Mouse (Mus musculus) hindbrain, embryonic 11.5 days (tissue): ENCODE data around the gene Agap3. TPM values are rescaled to one million over a fixed set of nuclear protein-coding genes. Genes with fewer than 3 reads are reported as not detected.
A peak's percentile ranks its signal among the peaks of the same experiment; 100 is the strongest.

ENCODE experiments used
- ATAC-seq: fragments of 200-750 bp; cut with Nextera tagmentation; 2 replicates; pipeline ENCODE4 v1.8.0; 2017; ENCODE audit warnings: mild to moderate bottlenecking, moderate TSS enrichment, moderate library complexity; ENCODE audit not compliant: low FRiP score
- DNase-seq: peaks from one replicate; pipeline ENCODE4 v3.0.0-alpha.2; 2015; ENCODE audit warnings: low spot score
- H3K27ac ChIP-seq: fragments of 300-500 bp; sonication (generic); 2 replicates; pipeline ENCODE4 v1.5.1; 2014; ENCODE audit warnings: mild to moderate bottlenecking, low read depth, low read length
- H3K27me3 ChIP-seq: fragments of 300-500 bp; sonication (generic); 2 replicates; pipeline ENCODE4 v1.6.1; 2014; ENCODE audit warnings: mild to moderate bottlenecking, low read length, moderate library complexity, mixed read lengths; ENCODE audit not compliant: control insufficient read depth, insufficient read depth
- H3K36me3 ChIP-seq: fragments of 300-500 bp; sonication (generic); 2 replicates; pipeline ENCODE4 v1.6.1; 2014; ENCODE audit warnings: mild to moderate bottlenecking, low read length, moderate library complexity, mixed read lengths; ENCODE audit not compliant: control insufficient read depth, insufficient read depth
- H3K4me1 ChIP-seq: fragments of 300-500 bp; sonication (generic); replicated peaks from 2 replicates; pipeline ENCODE4 v1.6.1; 2014; ENCODE audit warnings: low read length, mixed read lengths; ENCODE audit not compliant: control insufficient read depth, insufficient read depth
- H3K4me2 ChIP-seq: fragments of 300-500 bp; sonication (generic); replicated peaks from 2 replicates; pipeline ENCODE4 v1.6.1; 2014; ENCODE audit warnings: mild to moderate bottlenecking, low read depth, low read length
- H3K4me3 ChIP-seq: fragments of 300-500 bp; sonication (generic); 2 replicates; pipeline ENCODE4 v1.5.1; 2014; ENCODE audit warnings: low read depth, low read length
- H3K9ac ChIP-seq: fragments of 300-500 bp; sonication (generic); 2 replicates; pipeline ENCODE4 v1.6.1; 2014; ENCODE audit warnings: low read depth, low read length
- H3K9me3 ChIP-seq: fragments of 300-500 bp; sonication (generic); 2 replicates; pipeline ENCODE4 v1.6.1; 2016; ENCODE audit warnings: low read length; ENCODE audit not compliant: control insufficient read depth
- WGBS: fragments of 180-500 bp; shearing (Covaris S2); extraction: QIAGEN DNeasy Blood & Tissue Kit; methylation state at CpG from one replicate; pipeline ENCODE4 v1.1.7; 2014; 5-methylcytosine and 5-hydroxymethylcytosine counted together
- polyA plus RNA-seq: library from polyadenylated mRNA; unstranded; fragments of >200 nt; fragmentation: Nextera tagmentation; extraction: Ambion mirVana; gene quantifications from 2 replicates; pipeline ENCODE4 v1.2.1, GENCODE M21; 2014

Gene Agap3
- polyA plus RNA-seq, 1 experiment from 2014 or later = 38.8 TPM

- WGBS = 2% methylated on average over 10 of the region's 10 CpGs
- 0 out of 2 replicates have a peak overlapping the region, but pooled peaks have one; percentile 4 for H3K27ac ChIP-seq
- H3K4me1 ChIP-seq = peaks cover 17% of the 10 kb centered on the region
- H3K9ac ChIP-seq = peak overlapping the region; percentile 66; the same call in 1 of the 2 replicates
- peak overlapping the region; percentile 53 for H3K4me3 ChIP-seq
- no peaks in the 10 kb centered on the region for H3K9me3 ChIP-seq
- H3K27me3 ChIP-seq = 0 out of 2 replicates have a peak, but pooled peaks cover 4% of the 10 kb centered on the region
- ATAC-seq = no peak
- DNase-seq = no peak
- H3K36me3 ChIP-seq = peaks cover 6% of the 10 kb centered on the region; the same call in 1 of the 2 replicates
- peak overlapping the region; percentile 89 for H3K4me2 ChIP-seq
Observed at GRCm38 (mm10) chr5:24426037-24426432, 25.9 kb upstream of the Agap3 start.

- WGBS = 8% methylated on average over 9 of the region's 9 CpGs
- Histone ChIP-seq H3K4me3 (no peak overlapping the region; the same call in 1 of the 2 replicates), H3K36me3 (peaks cover 7% of the 10 kb centered on the region; the same call in 1 of the 2 replicates), H3K9me3 (no peaks in the 10 kb centered on the region), H3K9ac (no peak overlapping the region), H3K27me3 (0 out of 2 replicates have a peak, but pooled peaks cover 4% of the 10 kb centered on the region), H3K4me1 (peaks cover 17% of the 10 kb centered on the region), H3K27ac (no peak overlapping the region), H3K4me2 (peak overlapping the region; percentile 89; the same call in 1 of the 2 replicates)
- DNase-seq = no peak
- ATAC-seq = no peak
Observed at GRCm38 (mm10) chr5:24426556-24427284, 25.3 kb upstream of the Agap3 start.

DNA sequence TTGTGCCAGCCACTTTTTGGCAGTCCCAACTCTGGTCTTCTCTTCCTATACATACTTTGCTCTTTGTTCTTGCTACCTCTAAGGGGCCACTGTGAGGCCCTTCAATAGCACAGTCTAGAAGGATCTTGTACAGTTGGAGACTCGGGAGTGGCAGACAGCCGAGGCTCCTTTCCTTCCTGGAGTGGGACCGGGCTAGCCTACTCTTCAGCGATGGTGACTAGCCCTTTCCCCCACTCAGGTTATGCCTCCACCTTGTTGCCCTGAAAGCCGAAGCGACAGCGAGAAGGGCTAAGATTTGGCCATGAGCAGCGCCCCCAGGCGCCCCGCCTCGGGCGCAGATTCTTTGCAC is 24.7 kb upstream of the Agap3 start:
- Histone ChIP-seq H3K9ac (no peak overlapping the region), H3K27me3 (0 out of 2 replicates have a peak, but pooled peaks cover 4% of the 10 kb centered on the region), H3K36me3 (peaks cover 7% of the 10 kb centered on the region; the same call in 1 of the 2 replicates), H3K27ac (no peak overlapping the region), H3K4me1 (peaks cover 17% of the 10 kb centered on the region), H3K9me3 (no peaks in the 10 kb centered on the region), H3K4me2 (no peak overlapping the region), H3K4me3 (no peak overlapping the region)
- no peak for ATAC-seq
- WGBS = 11% methylated on average over 12 of the region's 12 CpGs
- DNase-seq = no peak

DNA sequence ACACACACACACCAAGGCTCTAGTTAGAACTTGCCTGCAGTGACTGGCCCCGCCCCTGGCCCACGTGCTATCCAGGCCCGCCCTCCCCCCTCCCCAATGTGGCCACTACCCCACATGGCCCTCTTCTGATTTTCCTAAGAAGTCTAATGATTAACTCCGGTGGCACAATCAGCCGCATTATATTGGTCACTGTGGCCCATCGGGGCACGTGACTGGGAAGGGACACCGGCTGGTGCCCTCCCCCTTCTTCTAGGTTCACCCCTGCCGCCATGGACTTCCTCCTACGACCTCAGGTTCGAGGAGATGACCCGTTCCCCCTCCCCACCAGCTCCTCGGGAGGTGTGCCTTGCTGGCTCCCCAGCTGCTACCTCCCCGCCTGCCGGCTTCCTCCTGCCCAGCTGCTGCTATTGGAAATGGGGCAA is 24.0 kb upstream of the Agap3 start:
- Histone ChIP-seq H3K4me3 (0 out of 2 replicates have a peak overlapping the region, but pooled peaks have one; percentile 8), H3K36me3 (peaks cover 7% of the 10 kb centered on the region), H3K4me2 (peak overlapping the region; percentile 8; the same call in 1 of the 2 replicates), H3K27me3 (0 out of 2 replicates have a peak, but pooled peaks cover 4% of the 10 kb centered on the region), H3K4me1 (peaks cover 17% of the 10 kb centered on the region), H3K9me3 (no peaks in the 10 kb centered on the region), H3K9ac (no peak overlapping the region), H3K27ac (no peak overlapping the region; the same call in 1 of the 2 replicates)
- 4% methylated on average over 15 of the region's 15 CpGs for WGBS
- DNase-seq (peak; percentile 46), ATAC-seq (no peak)

DNA sequence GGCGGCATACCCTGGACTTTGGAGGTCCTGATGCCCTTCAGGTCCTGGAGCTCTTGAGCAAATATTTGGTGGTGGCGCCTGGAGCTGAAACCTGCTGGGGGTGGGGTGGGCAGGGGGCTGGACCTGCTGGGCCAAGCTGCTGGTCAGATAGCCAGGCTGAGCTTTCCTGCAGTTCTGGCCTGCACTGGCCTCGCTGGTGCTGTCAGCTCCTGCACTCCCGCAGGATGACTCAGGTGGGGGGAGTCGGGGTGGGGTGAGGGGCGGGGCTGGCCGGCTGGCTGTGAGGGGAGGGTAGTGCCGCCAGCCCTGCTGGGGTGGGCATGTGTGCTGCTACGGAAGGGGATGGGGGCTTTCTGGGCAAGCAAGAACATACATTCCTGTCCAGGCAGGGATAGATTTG is 23.4 kb upstream of the Agap3 start:
- H3K27ac ChIP-seq = no peak overlapping the region
- DNase-seq (no peak), ATAC-seq (no peak)
- peaks cover 7% of the 10 kb centered on the region for H3K36me3 ChIP-seq
- H3K4me2 ChIP-seq = peak overlapping the region; percentile 8; the same call in 1 of the 2 replicates
- H3K27me3 ChIP-seq = 0 out of 2 replicates have a peak, but pooled peaks cover 4% of the 10 kb centered on the region
- H3K9ac ChIP-seq = no peak overlapping the region
- H3K4me3 ChIP-seq = no peak overlapping the region
- H3K9me3 ChIP-seq = no peaks in the 10 kb centered on the region
- 12% methylated on average over 9 of the region's 9 CpGs for WGBS
- H3K4me1 ChIP-seq = peaks cover 17% of the 10 kb centered on the region

DNA sequence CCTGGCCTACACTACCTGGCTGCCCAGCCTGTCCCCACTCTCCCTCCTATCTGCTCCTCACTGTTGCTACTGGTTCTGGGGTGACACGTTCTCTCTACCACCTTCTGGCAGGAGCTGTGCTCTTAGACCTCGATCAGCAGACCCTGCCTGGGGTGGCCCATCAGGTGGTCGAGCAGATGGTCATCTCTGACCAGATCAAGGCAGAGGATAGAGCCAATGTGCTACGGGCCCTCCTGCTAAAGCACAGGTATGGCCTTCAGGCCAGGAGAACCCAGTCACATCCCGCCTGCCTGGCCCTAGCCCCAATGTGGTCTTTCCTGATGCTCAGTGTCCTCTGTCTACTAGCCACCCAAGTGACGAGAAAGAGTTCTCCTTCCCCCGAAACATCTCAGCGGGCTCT is 18.0 kb upstream of the Agap3 start:
- no peak for DNase-seq
- H3K36me3 ChIP-seq = peaks cover 11% of the 10 kb centered on the region
- H3K4me2 ChIP-seq = no peak overlapping the region
- no peaks in the 10 kb centered on the region for H3K4me1 ChIP-seq
- WGBS = 90% methylated on average over 8 of the region's 8 CpGs
- no peak overlapping the region for H3K9ac ChIP-seq
- H3K4me3 ChIP-seq = no peak overlapping the region
- H3K9me3 ChIP-seq = no peaks in the 10 kb centered on the region
- H3K27ac ChIP-seq = no peak overlapping the region
- no peaks in the 10 kb centered on the region for H3K27me3 ChIP-seq
- no peak for ATAC-seq

DNA sequence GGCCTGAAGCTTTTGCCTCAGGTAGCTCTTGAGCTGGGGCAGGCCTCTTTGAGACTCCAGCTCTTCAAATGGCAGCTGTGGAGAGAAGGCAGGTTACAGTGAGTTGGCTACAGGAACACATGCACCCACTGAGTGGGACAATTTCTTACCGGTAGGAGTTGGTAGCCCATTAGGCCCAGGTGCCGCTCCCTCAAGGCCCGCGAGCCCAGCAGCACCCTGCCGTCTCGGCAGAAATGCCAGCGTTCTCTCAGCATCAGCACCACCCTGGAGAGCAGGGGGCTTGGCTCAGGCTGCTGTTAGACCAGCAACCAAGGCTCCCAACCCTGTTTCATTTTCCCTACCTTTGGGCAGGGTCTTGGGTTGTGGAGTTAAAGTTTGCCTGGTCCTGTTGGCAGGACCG is 10.8 kb upstream of the Agap3 start:
- Histone ChIP-seq H3K4me2 (no peak overlapping the region), H3K4me3 (no peak overlapping the region), H3K9ac (no peak overlapping the region), H3K36me3 (no peaks in the 10 kb centered on the region; the same call in 1 of the 2 replicates), H3K9me3 (no peaks in the 10 kb centered on the region), H3K27ac (no peak overlapping the region), H3K27me3 (no peaks in the 10 kb centered on the region), H3K4me1 (peaks cover 9% of the 10 kb centered on the region)
- ATAC-seq (no peak), DNase-seq (no peak)
- WGBS = 94% methylated on average over 8 of the region's 8 CpGs

GRCm38 (mm10) chr5:24442029-24442428 is 9.9 kb upstream of the Agap3 start:
- H3K27me3 ChIP-seq = no peaks in the 10 kb centered on the region

GRCm38 (mm10) chr5:24443204-24443603 is 8.8 kb upstream of the Agap3 start:
- Histone ChIP-seq H3K4me1 (peaks cover 9% of the 10 kb centered on the region), H3K4me2 (no peak overlapping the region), H3K9me3 (no peaks in the 10 kb centered on the region), H3K4me3 (no peak overlapping the region), H3K27ac (no peak overlapping the region), H3K9ac (no peak overlapping the region), H3K36me3 (no peaks in the 10 kb centered on the region; the same call in 1 of the 2 replicates), H3K27me3 (no peaks in the 10 kb centered on the region)
- DNase-seq (no peak), ATAC-seq (no peak)
- 94% methylated on average over 7 of the region's 7 CpGs for WGBS

More at GRCm38 (mm10) chr5:24442029-24442428, 9.9 kb upstream of the Agap3 start:
- WGBS = 91% methylated on average over 9 of the region's 9 CpGs
- Histone ChIP-seq H3K9ac (no peak overlapping the region), H3K27ac (no peak overlapping the region), H3K9me3 (no peaks in the 10 kb centered on the region), H3K36me3 (no peaks in the 10 kb centered on the region; the same call in 1 of the 2 replicates), H3K4me3 (no peak overlapping the region), H3K4me1 (peaks cover 9% of the 10 kb centered on the region), H3K4me2 (no peak overlapping the region)
- DNase-seq (no peak), ATAC-seq (no peak)
